ENCODE assay signal across 9 mouse cellular contexts in the genomic region with DNA sequence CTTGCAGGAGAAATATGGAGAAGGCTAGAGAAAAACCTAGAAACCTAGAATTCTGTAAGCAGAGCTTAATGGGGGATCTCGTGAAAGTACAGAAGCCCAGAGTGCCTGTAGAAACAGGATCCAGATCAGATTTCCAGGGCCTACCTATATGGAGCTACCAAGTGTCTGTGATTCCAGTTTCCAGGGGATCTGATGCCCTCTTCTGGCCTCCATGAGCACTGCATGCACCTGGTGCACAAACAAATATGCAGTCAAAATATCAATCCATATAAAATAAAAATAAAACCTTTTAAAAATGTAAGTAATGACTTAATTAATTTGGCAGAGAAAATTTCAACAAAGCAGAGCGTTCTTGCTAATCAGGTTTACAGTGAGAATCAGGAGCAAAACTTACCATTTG. TPM values are rescaled to one million over a fixed set of nuclear protein-coding genes. Genes with fewer than 3 reads are reported as not detected.
DNase-seq lines count a peak whose midpoint lies in the region; ATAC-seq and TF ChIP-seq lines count a peak whose summit lies in the region.
"Had no signal": no experiment of that assay in that cellular context is flagged by ENCODE, and none has a peak within 500 bp of the region (broad histone marks: within the 10 kb centered on the region; RNA-seq: fewer than 3 reads in every experiment).

No protein-coding gene starts in this region.

- 66% methylated on average over 2 of the region's 2 CpGs for WGBS in small intestine, adult 2 months

- ATAC-seq in erythroblast, adult 5-6 weeks (replicated peaks; ENCODE audit: low FRiP score, poor library complexity, severe bottlenecking): no peak

- no peak for TF ChIP-seq POLR2A in testis, adult 2 months (IDR thresholded peaks at IDR 0.05; ENCODE audit: control insufficient read depth, low read depth, low read length)
- no peak for TF ChIP-seq POLR2A in small intestine, adult 2 months (IDR thresholded peaks at IDR 0.05; ENCODE audit: low read depth, low read length)

- no peak overlapping the region for H3K4me3 ChIP-seq in testis, adult 2 months (ENCODE audit: control insufficient read depth, low read depth, low read length)
- H3K4me3 ChIP-seq in small intestine, adult 2 months (ENCODE audit: low read depth, low read length): no peak overlapping the region
- H3K4me3 ChIP-seq: megakaryocyte, embryonic 14.5 days had no signal

- TF ChIP-seq CTCF in testis, adult 2 months (IDR thresholded peaks at IDR 0.05; ENCODE audit: control insufficient read depth, insufficient read depth, insufficient replicate concordance, low read depth, low read length): peak; percentile 21; the same call in 1 of the 2 replicates
- peak; percentile 41; the same call in 1 of the 2 replicates for TF ChIP-seq CTCF in small intestine, adult 2 months (IDR thresholded peaks at IDR 0.05; ENCODE audit: extremely low read depth, insufficient read length, insufficient replicate concordance, low read depth, low read length)

- H3K27me3 ChIP-seq in testis, adult 2 months (ENCODE audit: control insufficient read depth, insufficient read depth, low read length): no peaks in the 10 kb centered on the region
- no peaks in the 10 kb centered on the region for H3K27me3 ChIP-seq in small intestine, adult 2 months (ENCODE audit: control insufficient read depth, insufficient read depth, low read length)
- H3K27me3 ChIP-seq: megakaryocyte, embryonic 14.5 days had no signal

- H3K36me3 ChIP-seq in testis, adult 2 months (ENCODE audit: control insufficient read depth, insufficient read depth, low read length): no peaks in the 10 kb centered on the region
- no peaks in the 10 kb centered on the region for H3K36me3 ChIP-seq in small intestine, adult 2 months (ENCODE audit: control insufficient read depth, insufficient read depth, low read length)

- H3K4me1 ChIP-seq in testis, adult 2 months (ENCODE audit: control insufficient read depth, insufficient read depth, low read length): peaks cover 2% of the 10 kb centered on the region
- no peaks in the 10 kb centered on the region for H3K4me1 ChIP-seq in small intestine, adult 2 months (ENCODE audit: control insufficient read depth, insufficient read depth, insufficient read length, low read length)
- H3K4me1 ChIP-seq: megakaryocyte, embryonic 14.5 days had no signal

- peak; percentile 31 for DNase-seq in kidney, adult 18-20 months
- no peak for DNase-seq in kidney, adult 11 months
- DNase-seq in testis, postnatal 14 days (ENCODE audit: low spot score): no peak
- peak; percentile 48 for DNase-seq in embryo, embryonic 10 days (ENCODE audit: low spot score)
- no peak for DNase-seq in cerebellum, adult 11-12 months

- H3K27ac ChIP-seq in testis, adult 2 months (ENCODE audit: control insufficient read depth, insufficient read depth, low read depth, low read length): no peak overlapping the region
- H3K27ac ChIP-seq in small intestine, adult 2 months (ENCODE audit: insufficient read depth, low read depth, low read length): no peak overlapping the region

RNA-seq across cellular contexts. Expression of a gene that starts 1.9 kb away (rescaled TPM):
- 57.2 and 69.9 TPM in 2 replicates for polyA plus RNA-seq in testis, adult 2 months (2012; rRNA removed)
- polyA plus RNA-seq in small intestine, adult 2 months (2012; rRNA removed): 0.28 TPM in 1 of 2 replicates, not detected in the other
- total RNA-seq in erythroblast, adult 5-6 weeks (2015; ENCODE audit: low replicate concordance): not detected in 2 replicates
- total RNA-seq in erythroblast, adult 5-6 weeks (2017; ENCODE audit: low replicate concordance): not detected in 2 replicates

RNA-seq across cellular contexts. Expression of a gene that starts 7.7 kb away (rescaled TPM):
- polyA plus RNA-seq in testis, adult 2 months (2012; rRNA removed): 5.8 and 5.9 TPM in 2 replicates
- polyA plus RNA-seq in small intestine, adult 2 months (2012; rRNA removed): 4.6 and 11.4 TPM in 2 replicates
- total RNA-seq in erythroblast, adult 5-6 weeks (2015; ENCODE audit: low replicate concordance): 1.3 and 4.4 TPM in 2 replicates
- 12.0 and 17.1 TPM in 2 replicates for total RNA-seq in erythroblast, adult 5-6 weeks (2017; ENCODE audit: low replicate concordance)

RNA-seq across cellular contexts. Expression of a gene that starts 23.5 kb away (rescaled TPM):
- polyA plus RNA-seq in testis, adult 2 months (2012; rRNA removed): 0.53 and 0.66 TPM in 2 replicates
- polyA plus RNA-seq in small intestine, adult 2 months (2012; rRNA removed): 0.13 and 0.30 TPM in 2 replicates
- total RNA-seq in erythroblast, adult 5-6 weeks (2015; ENCODE audit: low replicate concordance): not detected in 2 replicates
- not detected in 2 replicates for total RNA-seq in erythroblast, adult 5-6 weeks (2017; ENCODE audit: low replicate concordance)

RNA-seq across cellular contexts. Expression of a gene that starts 44.2 kb away (rescaled TPM):
- polyA plus RNA-seq in testis, adult 2 months (2012; rRNA removed): 0.20 and 0.89 TPM in 2 replicates
- polyA plus RNA-seq in small intestine, adult 2 months (2012; rRNA removed): 72.6 and 74.7 TPM in 2 replicates
- not detected in 2 replicates for total RNA-seq in erythroblast, adult 5-6 weeks (2015; ENCODE audit: low replicate concordance)
- 0.14 TPM in 1 of 2 replicates, not detected in the other for total RNA-seq in erythroblast, adult 5-6 weeks (2017; ENCODE audit: low replicate concordance)

Comparison
In these comparisons a context has a peak if more than half of its experiments do, and no peak if none do; other contexts are left out.
1. DNase-seq: peak in kidney, adult 18-20 months (single experiment) and embryo, embryonic 10 days (single experiment); none in kidney, adult 11 months (single experiment), testis, postnatal 14 days (single experiment) and cerebellum, adult 11-12 months (single experiment).
2. RNA of a gene that starts 1.9 kb away (polyA plus RNA-seq): 57.2 to 69.9 TPM in testis, adult 2 months; 0.28 TPM in small intestine, adult 2 months; every median in the first group is over 10 times any median in the second.